Mouse (Mus musculus) olfactory bulb, adult 2 months (tissue): Measurements from ENCODE around the gene Fam8a1.

ENCODE experiments used
- CTCF ChIP-seq: fragments of 200-500 bp; IDR thresholded peaks from 2 replicates; pipeline ENCODE4 v1.5.1; 2012; ENCODE audit warnings: low read depth, mild to moderate bottlenecking, low read length, moderate library complexity; ENCODE audit not compliant: insufficient read depth
- POLR2A ChIP-seq: fragments of 200-500 bp; IDR thresholded peaks from 2 replicates; pipeline ENCODE4 v1.6.1; 2012; ENCODE audit warnings: mild to moderate bottlenecking, low read depth, low read length, moderate library complexity; ENCODE audit not compliant: insufficient read depth

- no peak for TF ChIP-seq CTCF
- TF ChIP-seq POLR2A = no peak
These were observed 26.6 kb downstream of the Fam8a1 start for GRCm38 (mm10) chr13:46695932-46696331.
